Mouse (Mus musculus) limb, embryonic 13.5 days (tissue): ENCODE data around the gene Psip1. TPM values are rescaled to one million over a fixed set of nuclear protein-coding genes. Genes with fewer than 3 reads are reported as not detected.
"Not testable (repeated sequence)": the region's sequence is repeated elsewhere in the genome, so short reads cannot be mapped to it uniquely, and the experiment has no call there.

Source experiments
- ATAC-seq: fragments of 200-750 bp; cut with Nextera tagmentation; 2 replicates; pipeline ENCODE4 v1.8.0; 2017; ENCODE audit warnings: low read depth, moderate number of reproducible peaks, moderate TSS enrichment; ENCODE audit not compliant: low FRiP score
- H3K27ac ChIP-seq: fragments of 300-500 bp; sonication (generic); 2 replicates; pipeline ENCODE4 v1.5.1; 2015; ENCODE audit warnings: inconsistent platforms, mild to moderate bottlenecking, moderate library complexity
- H3K27me3 ChIP-seq: fragments of 300-500 bp; sonication (generic); 2 replicates; pipeline ENCODE4 v1.6.1; 2015; ENCODE audit warnings: mild to moderate bottlenecking, inconsistent platforms
- H3K36me3 ChIP-seq: fragments of 300-500 bp; sonication (generic); 2 replicates; pipeline ENCODE4 v1.6.1; 2015; ENCODE audit warnings: inconsistent platforms, mild to moderate bottlenecking, moderate library complexity
- H3K4me1 ChIP-seq: fragments of 300-500 bp; sonication (generic); 2 replicates; pipeline ENCODE4 v1.6.1; 2015; ENCODE audit warnings: inconsistent platforms
- H3K4me2 ChIP-seq: fragments of 300-500 bp; sonication (generic); replicated peaks from 2 replicates; pipeline ENCODE4 v1.6.1; 2015; ENCODE audit warnings: inconsistent platforms, mild to moderate bottlenecking, moderate library complexity
- H3K4me3 ChIP-seq: fragments of 300-500 bp; sonication (generic); 2 replicates; pipeline ENCODE4 v1.5.1; 2015; ENCODE audit warnings: moderate library complexity, mild to moderate bottlenecking, inconsistent platforms
- H3K9ac ChIP-seq: fragments of 300-500 bp; sonication (generic); 2 replicates; pipeline ENCODE4 v1.6.1; 2015; ENCODE audit warnings: mild to moderate bottlenecking, inconsistent platforms
- H3K9me3 ChIP-seq: fragments of 300-500 bp; sonication (generic); 2 replicates; pipeline ENCODE4 v1.6.1; 2016; ENCODE audit warnings: inconsistent platforms
- WGBS: fragments of 180-500 bp; shearing (Covaris S2); methylation state at CpG from one replicate; pipeline ENCODE4 v1.1.7; 2015; 5-methylcytosine and 5-hydroxymethylcytosine counted together
- polyA plus RNA-seq: library from polyadenylated mRNA; unstranded; fragments of >200 nt; fragmentation: Nextera tagmentation; extraction: Ambion mirVana; gene quantifications from 2 replicates; pipeline ENCODE4 v1.2.1, GENCODE M21; 2015

Psip1 gene
- polyA plus RNA-seq = 156 and 159 TPM in 2 replicates

DNA sequence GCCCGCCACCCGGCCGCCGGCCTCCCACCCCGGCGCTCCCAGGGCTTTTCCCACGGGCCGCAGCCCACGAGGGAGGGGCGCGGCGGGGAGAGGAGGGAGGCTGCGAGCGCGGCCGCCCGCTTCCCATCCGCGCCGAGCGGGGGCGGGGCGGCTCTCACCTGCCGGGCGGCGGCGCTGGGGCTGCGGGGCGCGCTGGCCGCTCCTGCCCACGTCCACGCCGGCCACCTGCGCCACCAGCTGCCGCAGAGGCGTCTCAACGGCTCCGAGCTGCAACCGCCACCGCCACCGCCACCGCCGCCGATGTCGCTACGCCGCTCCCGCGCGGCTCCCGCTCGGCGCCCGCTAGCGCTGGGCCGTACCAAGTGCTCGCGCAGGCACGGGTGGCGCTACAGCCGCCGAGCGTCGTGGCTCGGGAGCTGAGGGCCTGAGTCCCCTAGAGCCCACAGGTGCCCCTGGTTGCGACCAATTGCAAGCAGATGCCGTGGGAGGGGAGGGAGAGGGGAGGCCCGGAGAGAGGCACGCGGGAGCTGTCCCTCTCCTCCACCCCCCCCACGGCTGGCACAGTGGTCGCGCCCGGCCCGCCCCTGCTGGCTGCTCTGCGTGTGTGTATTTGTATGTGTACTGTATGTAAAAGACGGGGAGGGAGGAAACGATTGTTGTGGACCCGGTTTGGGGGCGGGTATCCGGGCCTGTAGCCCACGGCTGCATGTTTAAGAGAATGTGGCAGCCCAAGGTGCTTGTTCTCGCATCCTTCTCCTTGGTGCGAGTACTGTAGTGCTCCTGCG, at the start of gene Psip1:
Gene Psip1 (minus strand): TSS at position 343 of the 785 bp plus-strand sequence.
- ATAC-seq = peak; percentile 90
- H3K9ac ChIP-seq = peak within 1 kb of the TSS; percentile 93
- WGBS = under 1% methylated on average over 61 of the region's 86 CpGs
- H3K9me3 ChIP-seq = no peaks in the 10 kb centered on the region
- peak within 1 kb of the TSS; percentile 97 for H3K27ac ChIP-seq
- peak within 1 kb of the TSS; percentile 92 for H3K4me3 ChIP-seq
- H3K36me3 ChIP-seq = peaks cover 26% of the 10 kb centered on the region
- H3K27me3 ChIP-seq = no peaks in the 10 kb centered on the region
- peak within 1 kb of the TSS; percentile 65 for H3K4me2 ChIP-seq
- peaks cover 32% of the 10 kb centered on the region for H3K4me1 ChIP-seq

DNA sequence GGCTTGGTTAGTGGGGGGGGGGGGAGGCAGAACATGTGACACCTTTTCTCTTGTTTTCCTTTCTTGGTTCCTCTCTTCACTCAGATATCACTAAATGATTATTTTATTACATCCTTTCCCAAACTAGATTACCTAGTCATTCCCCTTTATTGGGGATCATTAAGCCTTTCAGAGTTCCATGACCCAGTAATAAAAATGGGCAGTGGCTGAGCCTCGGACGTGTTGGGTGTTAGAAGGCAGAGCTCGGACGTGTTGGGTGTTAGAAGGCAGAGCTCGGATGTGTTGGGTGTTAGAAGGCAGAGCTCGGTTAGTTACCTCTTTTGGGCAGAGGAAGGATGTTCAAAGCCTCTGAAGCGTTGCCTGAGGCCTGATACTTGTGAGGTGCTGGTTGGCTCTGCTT, 47.8 kb upstream of the Psip1 start:
- Histone ChIP-seq H3K9me3 (no peaks in the 10 kb centered on the region), H3K27ac (no peak overlapping the region), H3K36me3 (no peaks in the 10 kb centered on the region), H3K9ac (no peak overlapping the region), H3K4me3 (no peak overlapping the region), H3K27me3 (no peaks in the 10 kb centered on the region), H3K4me1 (no peaks in the 10 kb centered on the region), H3K4me2 (no peak overlapping the region)
- no peak for ATAC-seq
- 27% methylated on average over 7 of the region's 7 CpGs for WGBS

DNA sequence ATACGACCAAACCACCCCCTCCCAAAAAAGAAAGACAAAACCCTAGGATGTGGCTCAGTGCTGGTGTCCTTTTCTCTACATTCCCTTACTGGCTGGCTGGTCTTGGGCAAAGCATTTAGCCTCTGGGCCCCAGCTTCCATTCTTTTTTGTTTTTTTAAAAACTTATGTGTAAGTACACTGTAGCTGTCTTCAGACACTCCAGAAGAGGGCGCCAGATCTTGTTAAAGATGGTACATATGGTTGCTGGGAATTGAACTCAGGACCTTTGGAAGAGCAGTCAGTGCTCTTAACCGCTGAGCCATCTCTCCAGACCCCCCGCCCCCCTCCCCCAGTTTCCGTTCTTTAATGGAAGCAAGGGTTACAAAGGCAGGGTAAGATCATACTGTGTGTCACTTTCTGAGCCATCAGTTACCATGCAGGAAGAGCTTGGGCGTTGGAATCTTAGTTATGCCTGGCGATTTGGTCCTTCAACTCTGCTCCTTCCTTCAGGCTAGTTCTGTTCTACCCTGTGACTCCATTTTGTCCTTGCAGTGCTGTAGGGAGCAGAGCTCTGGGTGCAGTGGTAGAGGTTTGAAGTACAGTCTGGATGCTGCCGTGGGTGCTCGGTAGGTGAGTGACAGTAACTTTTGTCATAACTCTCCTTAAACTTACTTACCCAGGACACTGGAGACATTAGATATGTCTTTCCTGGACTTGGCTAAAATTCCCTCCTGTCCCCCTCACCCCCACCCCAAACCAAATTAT, 47.1 kb upstream of the Psip1 start:
- no peak overlapping the region for H3K27ac ChIP-seq
- ATAC-seq = no peak
- no peaks in the 10 kb centered on the region for H3K27me3 ChIP-seq
- no peak overlapping the region for H3K4me2 ChIP-seq
- H3K36me3 ChIP-seq = no peaks in the 10 kb centered on the region
- H3K4me3 ChIP-seq = no peak overlapping the region
- WGBS = 67% methylated on average over 9 of the region's 9 CpGs
- H3K4me1 ChIP-seq = no peaks in the 10 kb centered on the region
- H3K9me3 ChIP-seq = no peaks in the 10 kb centered on the region
- no peak overlapping the region for H3K9ac ChIP-seq

DNA sequence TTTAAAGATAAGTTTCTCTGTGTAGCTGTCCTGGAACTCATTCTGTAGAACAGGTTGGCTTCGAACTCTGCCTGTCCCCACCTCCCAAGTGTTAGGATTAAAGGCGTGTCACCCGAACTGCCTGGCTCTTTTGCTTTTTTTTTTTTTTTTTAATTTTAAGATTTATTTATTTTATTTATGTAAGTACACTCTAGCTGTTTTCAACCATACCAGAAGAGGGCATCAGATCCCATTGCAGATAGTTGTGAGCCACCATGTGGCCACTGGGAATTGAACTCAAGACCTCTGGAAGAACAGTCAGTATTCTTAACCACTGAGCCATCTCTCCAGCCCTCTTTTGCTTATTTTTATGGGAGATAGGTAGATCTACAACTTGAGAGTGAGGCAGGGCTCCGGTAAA, 43.8 kb upstream of the Psip1 start:
- not testable (repeated sequence) for H3K36me3 ChIP-seq, H3K4me2 ChIP-seq, H3K9me3 ChIP-seq, H3K4me3 ChIP-seq, H3K4me1 ChIP-seq, ATAC-seq, H3K27ac ChIP-seq, H3K9ac ChIP-seq, H3K27me3 ChIP-seq
- 85% methylated on average over 4 of the region's 4 CpGs for WGBS

DNA sequence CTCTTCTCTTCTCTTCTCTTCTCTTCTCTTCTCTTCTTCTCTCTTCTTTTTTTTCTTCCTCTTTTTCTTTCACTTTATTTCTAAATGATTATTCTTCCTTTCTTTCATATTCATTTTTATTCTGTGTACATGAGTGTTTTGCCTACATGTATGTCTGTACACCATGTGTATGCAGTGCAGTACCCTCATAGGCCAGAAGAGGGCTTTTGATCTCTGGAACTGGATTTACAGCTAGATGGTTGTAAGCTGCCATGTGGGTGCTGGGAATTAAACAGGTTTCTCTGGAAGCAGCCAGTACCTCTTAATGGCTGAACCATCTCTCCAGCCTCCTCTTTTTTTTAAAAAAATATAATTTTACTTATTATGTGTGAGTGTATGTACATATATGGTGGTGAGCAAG, 41.7 kb upstream of the Psip1 start:
- Histone ChIP-seq H3K9me3 (no peaks in the 10 kb centered on the region), H3K4me1 (peaks cover 20% of the 10 kb centered on the region), H3K4me3 (no peak overlapping the region), H3K27ac (no peak overlapping the region), H3K27me3 (no peaks in the 10 kb centered on the region), H3K4me2 (no peak overlapping the region), H3K9ac (no peak overlapping the region), H3K36me3 (no peaks in the 10 kb centered on the region)
- ATAC-seq = no peak

DNA sequence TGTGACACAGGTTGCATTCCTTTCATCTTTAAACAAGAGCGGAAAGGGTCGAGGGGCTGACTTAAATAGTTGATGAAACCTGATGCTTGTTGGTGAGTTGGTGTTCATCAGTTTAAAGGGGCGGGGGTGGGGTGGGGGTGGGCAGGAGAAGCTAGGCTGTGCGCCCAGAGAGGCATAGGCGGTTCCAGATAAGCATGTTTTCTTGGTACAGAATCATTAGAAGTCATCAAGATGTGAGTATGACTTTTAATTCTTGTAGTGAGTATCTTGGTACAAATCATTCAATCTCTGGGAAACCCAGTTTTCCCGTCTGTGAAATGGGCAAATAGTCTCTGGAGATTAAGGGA, 40.7 kb upstream of the Psip1 start:
- Histone ChIP-seq H3K4me2 (no peak overlapping the region), H3K9ac (no peak overlapping the region), H3K9me3 (no peaks in the 10 kb centered on the region), H3K4me1 (peaks cover 20% of the 10 kb centered on the region), H3K36me3 (no peaks in the 10 kb centered on the region), H3K4me3 (no peak overlapping the region), H3K27ac (no peak overlapping the region), H3K27me3 (no peaks in the 10 kb centered on the region)
- ATAC-seq = no peak
- WGBS = 47% methylated on average over 6 of the region's 6 CpGs

DNA sequence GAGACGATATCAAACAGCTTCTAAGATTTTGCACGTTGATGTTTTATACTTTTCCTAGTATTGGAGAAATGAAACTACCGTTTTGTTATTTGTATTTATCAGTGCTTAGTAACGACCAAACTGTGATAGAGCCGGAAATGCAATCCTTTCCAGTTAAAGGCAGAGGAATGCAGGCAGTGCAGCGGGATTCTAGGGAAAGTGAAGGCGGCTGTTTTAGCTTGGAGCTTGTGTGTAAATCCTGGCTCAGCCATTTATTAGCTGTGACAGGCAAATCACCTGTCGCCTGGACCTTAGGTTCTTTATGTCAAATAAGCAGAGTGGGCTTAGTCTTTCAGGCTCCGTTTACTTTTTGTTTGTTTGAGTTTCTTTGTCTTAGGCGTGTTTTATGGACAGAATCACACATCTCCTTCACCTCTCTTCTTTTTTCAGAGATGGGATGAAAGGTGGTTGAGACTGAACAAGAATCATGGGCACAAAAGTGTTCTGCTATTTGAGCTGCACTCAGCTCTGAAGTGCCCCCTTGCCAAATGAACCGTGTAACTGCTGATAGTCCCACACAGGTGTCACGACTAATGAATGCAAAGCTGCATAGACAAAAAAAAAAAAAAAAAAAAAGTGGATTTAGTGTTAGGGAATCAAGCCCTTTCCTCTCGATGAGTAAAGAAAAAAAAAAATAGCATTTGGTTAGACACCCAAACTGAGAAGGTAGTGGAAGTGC, 40.2 kb upstream of the Psip1 start:
- Histone ChIP-seq H3K4me3 (peak overlapping the region; percentile 75), H3K9me3 (no peaks in the 10 kb centered on the region), H3K4me2 (peak overlapping the region; percentile 86), H3K4me1 (peaks cover 20% of the 10 kb centered on the region), H3K27me3 (no peaks in the 10 kb centered on the region), H3K36me3 (no peaks in the 10 kb centered on the region), H3K9ac (no peak overlapping the region), H3K27ac (no peak overlapping the region)
- 5% methylated on average over 13 of the region's 13 CpGs for WGBS
- ATAC-seq = no peak

DNA sequence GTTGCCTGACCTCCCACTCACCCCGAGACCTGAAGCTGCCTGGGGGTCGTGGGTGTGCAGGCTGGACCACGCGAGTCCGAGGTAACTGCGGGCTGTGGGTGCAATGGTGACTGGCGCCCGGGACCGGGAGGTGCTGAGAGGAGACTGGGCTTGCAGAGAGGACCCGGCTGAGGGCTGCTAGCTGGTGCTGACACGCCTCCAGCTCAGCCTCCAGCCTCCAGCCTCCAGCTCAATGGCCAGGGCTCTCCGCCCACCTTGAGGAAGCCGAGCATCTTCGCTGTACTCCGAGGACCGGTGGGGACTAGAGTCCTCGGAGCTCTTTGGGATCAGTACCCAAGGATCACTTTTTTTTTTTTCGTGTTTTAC, 39.4 kb upstream of the Psip1 start:
- peak; percentile 76 for ATAC-seq
- peak overlapping the region; percentile 75 for H3K4me3 ChIP-seq
- no peaks in the 10 kb centered on the region for H3K27me3 ChIP-seq
- H3K4me1 ChIP-seq = peaks cover 20% of the 10 kb centered on the region
- peak overlapping the region; percentile 58 for H3K27ac ChIP-seq
- WGBS = 1% methylated on average over 18 of the region's 18 CpGs
- no peaks in the 10 kb centered on the region for H3K36me3 ChIP-seq
- H3K9me3 ChIP-seq = no peaks in the 10 kb centered on the region
- peak overlapping the region; percentile 81 for H3K9ac ChIP-seq
- H3K4me2 ChIP-seq = peak overlapping the region; percentile 86

DNA sequence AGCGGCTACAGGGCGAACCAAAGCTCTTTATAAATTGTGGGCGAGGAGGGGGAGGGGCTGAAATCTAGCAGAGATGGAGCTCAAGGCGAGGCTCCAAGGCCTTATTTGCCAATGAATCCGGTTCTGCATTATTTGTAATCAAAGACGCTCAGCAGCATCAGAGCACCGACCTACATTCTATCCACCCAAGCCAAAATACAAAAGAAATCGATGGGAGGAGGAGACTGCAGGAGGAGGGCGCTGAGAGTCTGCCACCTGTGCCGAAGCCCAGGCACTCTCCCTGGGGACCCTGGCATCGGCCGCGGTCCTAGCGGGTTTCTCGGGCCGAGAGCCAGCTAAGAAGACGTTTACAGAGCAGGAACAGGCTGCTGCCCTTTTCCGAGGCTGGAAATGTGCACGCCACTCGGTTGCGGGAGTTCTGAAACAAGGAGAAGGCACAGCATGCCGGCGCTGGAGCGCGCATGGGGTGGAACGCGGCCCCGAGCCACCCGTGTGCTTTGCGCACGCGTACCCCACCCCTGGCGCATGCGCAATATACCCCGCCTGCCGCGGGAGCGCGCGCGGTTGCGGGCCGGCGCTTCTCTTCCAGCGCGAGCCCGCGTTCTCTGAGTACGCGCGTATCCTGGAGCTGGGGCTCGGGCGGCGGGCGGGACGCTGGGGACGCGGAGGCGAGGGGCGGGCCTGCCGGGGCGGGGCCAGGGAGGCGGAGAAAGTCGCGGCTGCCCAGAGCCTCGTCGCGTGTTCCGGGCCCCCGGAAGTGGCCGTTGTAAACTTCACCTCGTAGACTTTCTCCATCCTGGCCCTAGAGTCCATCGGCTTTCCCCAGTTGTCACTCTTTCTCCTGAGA, 38.8 kb upstream of the Psip1 start, which contains the start of gene Ccdc171:
Gene Ccdc171 (plus strand): TSS at position 703 of the 847 bp plus-strand sequence.
- Histone ChIP-seq H3K36me3 (no peaks in the 10 kb centered on the region), H3K27me3 (no peaks in the 10 kb centered on the region), H3K4me2 (peak within 1 kb of the TSS; percentile 86), H3K4me1 (peaks cover 20% of the 10 kb centered on the region), H3K27ac (peak within 1 kb of the TSS; percentile 95), H3K4me3 (peak within 1 kb of the TSS; percentile 75), H3K9me3 (no peaks in the 10 kb centered on the region), H3K9ac (peak within 1 kb of the TSS; percentile 81)
- peak; percentile 95 for ATAC-seq
- under 1% methylated on average over 52 of the region's 73 CpGs for WGBS

DNA sequence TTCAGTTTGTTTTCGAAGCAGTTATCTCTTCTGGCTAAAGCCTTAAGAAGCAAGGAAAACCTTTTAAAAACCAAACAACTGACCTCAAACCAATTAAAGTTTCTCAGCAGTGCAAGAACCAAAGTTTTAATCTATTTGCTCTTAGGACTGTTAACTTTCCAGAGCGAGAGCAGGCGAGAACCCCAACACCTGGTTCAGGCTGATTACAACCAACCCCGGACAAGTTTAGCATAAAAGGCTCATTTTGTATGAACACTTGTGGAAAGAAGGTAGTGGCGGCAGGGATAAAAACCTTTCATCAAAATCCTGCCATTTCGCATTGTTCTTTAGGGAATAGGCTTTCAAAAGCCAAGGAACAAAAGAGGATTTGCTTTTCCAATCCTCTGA, 38.2 kb upstream of the Psip1 start:
- peak overlapping the region; percentile 95 for H3K27ac ChIP-seq
- no peaks in the 10 kb centered on the region for H3K27me3 ChIP-seq
- peak overlapping the region; percentile 77; the same call in 1 of the 2 replicates for H3K9ac ChIP-seq
- H3K4me3 ChIP-seq = peak overlapping the region; percentile 75
- H3K36me3 ChIP-seq = no peaks in the 10 kb centered on the region
- ATAC-seq = no peak
- H3K4me1 ChIP-seq = peaks cover 20% of the 10 kb centered on the region
- 7% methylated on average over 6 of the region's 6 CpGs for WGBS
- H3K9me3 ChIP-seq = no peaks in the 10 kb centered on the region
- H3K4me2 ChIP-seq = peak overlapping the region; percentile 86

DNA sequence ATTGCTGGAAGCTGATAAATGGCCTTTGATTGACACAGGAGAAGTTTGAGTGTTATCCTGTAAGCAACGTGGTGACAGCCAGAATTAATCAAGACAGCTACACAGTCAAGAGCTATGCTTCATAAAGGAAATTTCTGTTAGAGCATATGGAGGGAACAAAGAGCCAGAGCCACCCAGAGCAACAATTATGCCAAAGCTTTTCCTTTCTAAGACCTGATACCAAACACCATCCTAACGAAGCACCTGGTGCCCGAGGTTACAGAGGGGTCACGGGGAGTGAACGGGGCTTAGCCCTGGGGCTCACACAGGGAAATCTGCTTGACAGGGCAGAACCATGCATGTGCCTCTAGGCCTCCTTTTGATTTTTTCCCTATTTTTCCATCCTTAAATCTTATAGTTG, 35.8 kb upstream of the Psip1 start:
- H3K36me3 ChIP-seq = no peaks in the 10 kb centered on the region
- H3K4me3 ChIP-seq = no peak overlapping the region
- H3K9ac ChIP-seq = no peak overlapping the region
- H3K4me2 ChIP-seq = no peak overlapping the region
- peaks cover 20% of the 10 kb centered on the region for H3K4me1 ChIP-seq
- 31% methylated on average over 5 of the region's 5 CpGs for WGBS
- ATAC-seq = no peak
- H3K27ac ChIP-seq = no peak overlapping the region
- no peaks in the 10 kb centered on the region for H3K27me3 ChIP-seq
- no peaks in the 10 kb centered on the region for H3K9me3 ChIP-seq
